Mouse (Mus musculus) lung, adult 18-20 months (tissue): ENCODE data around the gene Dcpp3.
A peak's percentile ranks its signal among the peaks of the same experiment; 100 is the strongest.
"Not testable (repeated sequence)": the region's sequence is repeated elsewhere in the genome, so short reads cannot be mapped to it uniquely, and the experiment has no call there.

ENCODE experiments used
- DNase-seq, 2 experiments: peaks; one replicate each; pipeline ENCODE4 v3.0.0; 2022; ENCODE audit warnings: mixed read lengths in 2 of 2

Gene Dcpp3

GRCm38 (mm10) chr17:23917158-23917557, at the start of gene Dcpp3:
TSS of gene Dcpp3 (plus strand) at chr17:23917458.
- DNase-seq: not testable (repeated sequence)

- no peak for DNase-seq
Observed at GRCm38 (mm10) chr17:23867756-23868155, 49.5 kb upstream of the Dcpp3 start, which contains the start of gene Prss21. TSS of gene Prss21 (plus strand) at chr17:23868056.

GRCm38 (mm10) chr17:23868513-23868912, 48.7 kb upstream of the Dcpp3 start:
- peak; percentile 26 to 36 for DNase-seq

- peak; percentile 42 to 58 for DNase-seq
Observed at GRCm38 (mm10) chr17:23873884-23874856, 43.1 kb upstream of the Dcpp3 start.

- no peak for DNase-seq
Observed at GRCm38 (mm10) chr17:23876741-23877140, 40.5 kb upstream of the Dcpp3 start.

GRCm38 (mm10) chr17:23877166-23877565, 40.1 kb upstream of the Dcpp3 start:
- DNase-seq: no peak

GRCm38 (mm10) chr17:23880576-23880975, 36.7 kb upstream of the Dcpp3 start, which contains the start of the genes Dcpp1 and Dcpp2:
TSS of gene Dcpp1 (plus strand) at chr17:23880876.
TSS of gene Dcpp2 (plus strand) at chr17:23880880.
- not testable (repeated sequence) for DNase-seq

GRCm38 (mm10) chr17:23924531-23925007, 7.3 kb downstream of the Dcpp3 start:
- peak; percentile 92 to 95 for DNase-seq

- DNase-seq: peak; percentile 41 to 65
Observed at GRCm38 (mm10) chr17:23925090-23925493, 7.8 kb downstream of the Dcpp3 start.

- DNase-seq: no peak
Observed at GRCm38 (mm10) chr17:23931157-23931556, 13.9 kb downstream of the Dcpp3 start.

- no peak for DNase-seq
Observed at GRCm38 (mm10) chr17:23941372-23941771, 24.1 kb downstream of the Dcpp3 start, which contains the start of gene Sbp. TSS of gene Sbp (plus strand) at chr17:23941672.

GRCm38 (mm10) chr17:23947486-23947885, 30.2 kb downstream of the Dcpp3 start:
- not testable (repeated sequence) for DNase-seq

- no peak for DNase-seq
Observed at GRCm38 (mm10) chr17:23949068-23949467, 31.8 kb downstream of the Dcpp3 start.

- not testable (repeated sequence) for DNase-seq
Observed at GRCm38 (mm10) chr17:23950828-23951227, 33.6 kb downstream of the Dcpp3 start.

GRCm38 (mm10) chr17:23955174-23955573, 37.9 kb downstream of the Dcpp3 start, which contains the start of gene Sbpl:
TSS of gene Sbpl (minus strand) at chr17:23955274.
- no peak for DNase-seq

GRCm38 (mm10) chr17:23960084-23960738, 43.0 kb downstream of the Dcpp3 start:
- DNase-seq: peak; percentile 64 to 76

- no peak for DNase-seq
Observed at GRCm38 (mm10) chr17:23961573-23962122, 44.4 kb downstream of the Dcpp3 start.

- DNase-seq: no peak
Observed at GRCm38 (mm10) chr17:23965805-23966425, 48.7 kb downstream of the Dcpp3 start.

- DNase-seq: peak; percentile 42 to 45
Observed at GRCm38 (mm10) chr17:23966658-23967401, 49.6 kb downstream of the Dcpp3 start.

GRCm38 (mm10) chr17:23968780-23969179, 51.5 kb downstream of the Dcpp3 start:
- peak in 1 of 2 experiments; percentile 25 for DNase-seq
